Mouse (Mus musculus): ENCODE data around the gene Fam49a. TPM values are rescaled to one million over a fixed set of nuclear protein-coding genes. Genes with fewer than 3 reads are reported as not detected.
A peak's percentile ranks its signal among the peaks of the same experiment; 100 is the strongest.

Gene Fam49a
- polyA plus RNA-seq, 1 experiment from 2014 or later: 6.4 TPM

GRCm38 (mm10) chr12:12301149-12301548 is 39.2 kb downstream of the Fam49a start:
- H3K36me3 ChIP-seq (replicated peaks): no peaks in the 10 kb centered on the region
- 80% methylated on average over 2 of the region's 2 CpGs for WGBS
- no peak overlapping the region for H3K27ac ChIP-seq (replicated peaks)
- no peak overlapping the region for H3K4me3 ChIP-seq
- no peaks in the 10 kb centered on the region for H3K27me3 ChIP-seq (replicated peaks; ENCODE audit: low read depth, poor library complexity, severe bottlenecking)
- DNase-seq (ENCODE audit: low spot score): no peak
- no peaks in the 10 kb centered on the region for H3K9me3 ChIP-seq
- H3K4me1 ChIP-seq: peaks cover 10% of the 10 kb centered on the region

- Histone ChIP-seq H3K4me3 (no peak overlapping the region), H3K27me3 (replicated peaks; ENCODE audit: low read depth, poor library complexity, severe bottlenecking) (no peaks in the 10 kb centered on the region), H3K36me3 (replicated peaks) (no peaks in the 10 kb centered on the region), H3K27ac (replicated peaks) (no peak overlapping the region), H3K4me1 (peaks cover 10% of the 10 kb centered on the region), H3K9me3 (no peaks in the 10 kb centered on the region)
- DNase-seq (ENCODE audit: low spot score): no peak
- 30% methylated on average over 4 of the region's 4 CpGs for WGBS
These were observed 39.9 kb downstream of the Fam49a start for GRCm38 (mm10) chr12:12301815-12302214.

- no peaks in the 10 kb centered on the region for H3K36me3 ChIP-seq (replicated peaks)
- WGBS: 94% methylated on average over 3 of the region's 3 CpGs
These were observed 44.3 kb downstream of the Fam49a start for GRCm38 (mm10) chr12:12306214-12306613.

GRCm38 (mm10) chr12:12306814-12307213 is 44.9 kb downstream of the Fam49a start:
- Histone ChIP-seq H3K27me3 (replicated peaks; ENCODE audit: low read depth, poor library complexity, severe bottlenecking) (no peaks in the 10 kb centered on the region), H3K36me3 (replicated peaks) (no peaks in the 10 kb centered on the region), H3K4me1 (peaks cover 3% of the 10 kb centered on the region), H3K4me3 (no peak overlapping the region), H3K9me3 (no peaks in the 10 kb centered on the region), H3K27ac (replicated peaks) (no peak overlapping the region)
- 91% methylated on average over 6 of the region's 6 CpGs for WGBS
- no peak for DNase-seq (ENCODE audit: low spot score)

More at GRCm38 (mm10) chr12:12306214-12306613, 44.3 kb downstream of the Fam49a start:
- Histone ChIP-seq H3K27ac (replicated peaks) (no peak overlapping the region), H3K9me3 (no peaks in the 10 kb centered on the region), H3K4me1 (peaks cover 9% of the 10 kb centered on the region), H3K27me3 (replicated peaks; ENCODE audit: low read depth, poor library complexity, severe bottlenecking) (no peaks in the 10 kb centered on the region), H3K4me3 (no peak overlapping the region)
- no peak for DNase-seq (ENCODE audit: low spot score)

- Histone ChIP-seq H3K9me3 (no peaks in the 10 kb centered on the region), H3K4me1 (no peaks in the 10 kb centered on the region), H3K27ac (replicated peaks) (no peak overlapping the region), H3K36me3 (replicated peaks) (no peaks in the 10 kb centered on the region), H3K27me3 (replicated peaks; ENCODE audit: low read depth, poor library complexity, severe bottlenecking) (no peaks in the 10 kb centered on the region), H3K4me3 (no peak overlapping the region)
- no peak for DNase-seq (ENCODE audit: low spot score)
- WGBS: 89% methylated on average over 8 of the region's 8 CpGs
These were observed 45.3 kb downstream of the Fam49a start for GRCm38 (mm10) chr12:12307245-12307644.

GRCm38 (mm10) chr12:12313437-12313836 is 51.5 kb downstream of the Fam49a start:
- no peak overlapping the region for H3K4me3 ChIP-seq
- H3K9me3 ChIP-seq: no peaks in the 10 kb centered on the region
- H3K27ac ChIP-seq (replicated peaks): no peak overlapping the region
- DNase-seq (ENCODE audit: low spot score): no peak
- H3K36me3 ChIP-seq (replicated peaks): no peaks in the 10 kb centered on the region
- H3K4me1 ChIP-seq: peaks cover 12% of the 10 kb centered on the region
- H3K27me3 ChIP-seq (replicated peaks; ENCODE audit: low read depth, poor library complexity, severe bottlenecking): no peaks in the 10 kb centered on the region

- Histone ChIP-seq H3K27ac (replicated peaks) (no peak overlapping the region), H3K4me1 (peaks cover 12% of the 10 kb centered on the region), H3K4me3 (no peak overlapping the region), H3K27me3 (replicated peaks; ENCODE audit: low read depth, poor library complexity, severe bottlenecking) (no peaks in the 10 kb centered on the region), H3K9me3 (no peaks in the 10 kb centered on the region), H3K36me3 (replicated peaks) (no peaks in the 10 kb centered on the region)
- WGBS: 81% methylated on average over 4 of the region's 4 CpGs
- DNase-seq (ENCODE audit: low spot score): no peak
These were observed 52.0 kb downstream of the Fam49a start for GRCm38 (mm10) chr12:12313919-12314318.

GRCm38 (mm10) chr12:12314326-12314725 is 52.4 kb downstream of the Fam49a start:
- peak; percentile 11 for DNase-seq (ENCODE audit: low spot score)
- H3K4me1 ChIP-seq: peaks cover 12% of the 10 kb centered on the region
- H3K36me3 ChIP-seq (replicated peaks): no peaks in the 10 kb centered on the region
- no peak overlapping the region for H3K27ac ChIP-seq (replicated peaks)
- H3K4me3 ChIP-seq: no peak overlapping the region
- 64% methylated on average over 8 of the region's 8 CpGs for WGBS
- no peaks in the 10 kb centered on the region for H3K27me3 ChIP-seq (replicated peaks; ENCODE audit: low read depth, poor library complexity, severe bottlenecking)
- H3K9me3 ChIP-seq: no peaks in the 10 kb centered on the region

- Histone ChIP-seq H3K9me3 (no peaks in the 10 kb centered on the region), H3K4me3 (no peak overlapping the region), H3K4me1 (peaks cover 12% of the 10 kb centered on the region), H3K27me3 (replicated peaks; ENCODE audit: low read depth, poor library complexity, severe bottlenecking) (no peaks in the 10 kb centered on the region), H3K27ac (replicated peaks) (peak overlapping the region; percentile 55), H3K36me3 (replicated peaks) (no peaks in the 10 kb centered on the region)
- DNase-seq (ENCODE audit: low spot score): peak; percentile 54
- 15% methylated on average over 5 of the region's 5 CpGs for WGBS
These were observed 53.1 kb downstream of the Fam49a start for GRCm38 (mm10) chr12:12315011-12315410.

- Histone ChIP-seq H3K27me3 (replicated peaks; ENCODE audit: low read depth, poor library complexity, severe bottlenecking) (no peaks in the 10 kb centered on the region), H3K27ac (replicated peaks) (no peak overlapping the region), H3K36me3 (replicated peaks) (no peaks in the 10 kb centered on the region), H3K4me3 (no peak overlapping the region), H3K9me3 (no peaks in the 10 kb centered on the region), H3K4me1 (peaks cover 12% of the 10 kb centered on the region)
- 59% methylated on average over 6 of the region's 6 CpGs for WGBS
- DNase-seq (ENCODE audit: low spot score): no peak
These were observed 55.0 kb downstream of the Fam49a start for GRCm38 (mm10) chr12:12316956-12317355.

GRCm38 (mm10) chr12:12317606-12318005 is 55.7 kb downstream of the Fam49a start:
- Histone ChIP-seq H3K36me3 (replicated peaks) (no peaks in the 10 kb centered on the region), H3K9me3 (no peaks in the 10 kb centered on the region), H3K4me1 (peaks cover 12% of the 10 kb centered on the region), H3K4me3 (no peak overlapping the region), H3K27me3 (replicated peaks; ENCODE audit: low read depth, poor library complexity, severe bottlenecking) (no peaks in the 10 kb centered on the region), H3K27ac (replicated peaks) (0 out of 2 replicates have a peak overlapping the region, but pooled peaks have one; percentile 54)
- no peak for DNase-seq (ENCODE audit: low spot score)
- 76% methylated on average over 7 of the region's 7 CpGs for WGBS

- no peak for DNase-seq (ENCODE audit: low spot score)
- Histone ChIP-seq H3K4me1 (peaks cover 12% of the 10 kb centered on the region), H3K27me3 (replicated peaks; ENCODE audit: low read depth, poor library complexity, severe bottlenecking) (no peaks in the 10 kb centered on the region), H3K9me3 (no peaks in the 10 kb centered on the region), H3K4me3 (no peak overlapping the region), H3K27ac (replicated peaks) (0 out of 2 replicates have a peak overlapping the region, but pooled peaks have one; percentile 54), H3K36me3 (replicated peaks) (no peaks in the 10 kb centered on the region)
- 8% methylated on average over 6 of the region's 6 CpGs for WGBS
These were observed 56.3 kb downstream of the Fam49a start for GRCm38 (mm10) chr12:12318140-12318734.

- DNase-seq (ENCODE audit: low spot score): no peak
- H3K36me3 ChIP-seq (replicated peaks): no peaks in the 10 kb centered on the region
- H3K4me3 ChIP-seq: no peak overlapping the region
- peaks cover 11% of the 10 kb centered on the region for H3K4me1 ChIP-seq
- H3K9me3 ChIP-seq: no peaks in the 10 kb centered on the region
- 92% methylated on average over 2 of the region's 2 CpGs for WGBS
- no peak overlapping the region for H3K27ac ChIP-seq (replicated peaks)
- no peaks in the 10 kb centered on the region for H3K27me3 ChIP-seq (replicated peaks; ENCODE audit: low read depth, poor library complexity, severe bottlenecking)
These were observed 58.8 kb downstream of the Fam49a start for GRCm38 (mm10) chr12:12320693-12321092.

All from embryonic facial prominence, embryonic 10.5 days (tissue).